Mouse (Mus musculus) adrenal gland, postnatal 4 days (tissue): ENCODE data around the gene Prkn. TPM values are rescaled to one million over a fixed set of nuclear protein-coding genes. Genes with fewer than 3 reads are reported as not detected.

Experiments
- DNase-seq, 2 experiments: peaks; one replicate each; pipeline ENCODE4 v3.0.0; 2021 to 2022; ENCODE audit warnings: low spot score in 2 of 2, mixed read lengths in 2 of 2
- long read RNA-seq, 2 experiments: library from polyadenylated mRNA; stranded (forward); transcript quantifications; one replicate each; pipeline ENCODE4 v2.0.0; 2021
- total RNA-seq, 2 experiments: library from RNA; stranded (reverse); gene quantifications; 2 replicates each; pipeline ENCODE4 v1.2.3; 2021

Gene Prkn
- 10 to 100 TPM; 10.2 to 13.0 TPM for total RNA-seq
- long read RNA-seq, experiment 1, result 0 reads
- long read RNA-seq, experiment 2, partial matches to known transcripts, result 0 of 3 reads
- long read RNA-seq, experiment 2, other reads (novel, unspliced or antisense), result 3 of 3 reads

- peak; percentile 94 to 97 for DNase-seq
Observed at GRCm38 (mm10) chr17:10840148-10840707, at the start of gene Prkn, which contains the start of gene Pacrg. TSS of gene Prkn (plus strand) at chr17:10840384. TSS of gene Pacrg (minus strand) at chr17:10840311.

GRCm38 (mm10) chr17:10791661-10792060 is 48.5 kb upstream of the Prkn start:
- no peak for DNase-seq

GRCm38 (mm10) chr17:10806692-10807091 is 33.5 kb upstream of the Prkn start:
- DNase-seq, result no peak

- no peak for DNase-seq
Observed at GRCm38 (mm10) chr17:10807261-10807998, 32.8 kb upstream of the Prkn start.

- no peak for DNase-seq
Observed at GRCm38 (mm10) chr17:10808571-10808970, 31.6 kb upstream of the Prkn start.

- DNase-seq, result no peak
Observed at GRCm38 (mm10) chr17:10818971-10819370, 21.2 kb upstream of the Prkn start.

GRCm38 (mm10) chr17:10840731-10841201 is 582 bp downstream of the Prkn start:
- peak; percentile 4 to 20 for DNase-seq

GRCm38 (mm10) chr17:10854207-10854606 is 14.0 kb downstream of the Prkn start:
- no peak for DNase-seq

GRCm38 (mm10) chr17:10874208-10875187 is 34.3 kb downstream of the Prkn start:
- no peak for DNase-seq

GRCm38 (mm10) chr17:10878986-10879385 is 38.8 kb downstream of the Prkn start:
- no peak for DNase-seq

- no peak for DNase-seq
Observed at GRCm38 (mm10) chr17:10882260-10882659, 42.1 kb downstream of the Prkn start.

- DNase-seq, result no peak
Observed at GRCm38 (mm10) chr17:10887924-10888323, 47.7 kb downstream of the Prkn start.

GRCm38 (mm10) chr17:10901686-10902228 is 61.6 kb downstream of the Prkn start:
- DNase-seq, result no peak

GRCm38 (mm10) chr17:10936698-10937097 is 96.5 kb downstream of the Prkn start:
- no peak for DNase-seq

- no peak for DNase-seq
Observed at GRCm38 (mm10) chr17:10937844-10938243, 97.7 kb downstream of the Prkn start.

GRCm38 (mm10) chr17:10938755-10939154 is 98.6 kb downstream of the Prkn start:
- no peak for DNase-seq

- no peak for DNase-seq
Observed at GRCm38 (mm10) chr17:10946552-10946951, 106.4 kb downstream of the Prkn start.

- no peak for DNase-seq
Observed at GRCm38 (mm10) chr17:10947614-10948013, 107.4 kb downstream of the Prkn start.

- no peak for DNase-seq
Observed at GRCm38 (mm10) chr17:10959066-10959864, 119.1 kb downstream of the Prkn start.

- no peak for DNase-seq
Observed at GRCm38 (mm10) chr17:10962151-10962550, 122.0 kb downstream of the Prkn start.
